8 mouse cellular contexts compared by ENCODE assay signal in the genomic region with DNA sequence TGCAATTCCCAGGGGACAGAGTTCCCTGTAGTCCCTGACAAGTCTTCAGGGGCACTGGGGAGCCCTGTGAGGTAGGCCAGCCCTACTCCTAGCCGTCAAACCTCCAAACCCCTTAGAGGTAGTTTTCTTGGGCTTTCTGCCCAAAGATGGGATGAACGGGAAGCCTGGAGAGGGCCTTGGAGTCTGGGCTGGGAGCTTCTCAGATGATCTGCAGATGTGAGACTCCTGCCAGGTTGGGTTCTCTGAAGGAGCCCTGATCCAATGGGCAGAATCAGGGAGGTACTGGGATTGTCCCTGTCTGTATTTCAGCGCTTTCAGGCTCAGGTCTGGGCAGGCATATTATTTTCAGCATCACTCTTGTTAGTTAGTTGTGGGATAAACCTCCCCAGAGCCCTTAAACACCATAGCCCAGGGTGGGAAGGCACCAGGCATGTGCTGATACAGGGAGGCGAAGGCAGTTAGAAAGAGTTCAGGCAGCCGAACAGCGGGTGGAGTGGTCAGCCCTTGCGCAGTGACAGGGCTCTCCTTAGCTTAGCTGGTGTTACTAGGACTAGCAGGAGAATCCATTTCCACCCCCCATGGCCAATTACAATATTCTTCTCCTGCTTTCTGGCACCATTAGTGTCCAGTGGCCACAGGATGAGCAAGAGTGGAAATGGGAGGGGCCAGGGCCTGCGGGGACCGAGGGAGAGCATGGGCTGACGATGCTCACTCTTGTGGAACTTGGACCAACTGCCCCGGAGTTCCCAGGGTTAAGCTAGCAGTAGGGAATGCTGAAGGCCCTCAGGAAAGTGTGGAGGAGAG. TPM values are rescaled to one million over a fixed set of nuclear protein-coding genes. Genes with fewer than 3 reads are reported as not detected.
DNase-seq lines count a peak whose midpoint lies in the region; ATAC-seq and TF ChIP-seq lines count a peak whose summit lies in the region.

No protein-coding gene starts in this region.

- peak overlapping the region; percentile 96 for H3K4me2 ChIP-seq in hindbrain, embryonic 15.5 days
- peak overlapping the region; percentile 79 for H3K4me2 ChIP-seq in liver, postnatal 0 days (ENCODE audit: low read depth, low read length)

- TF ChIP-seq POLR2A in embryonic fibroblast, embryonic 13.5 days (IDR thresholded peaks at IDR 0.05; ENCODE audit: low read depth, low read length): peak; percentile 54

- H3K9ac ChIP-seq in hindbrain, embryonic 15.5 days: no peak overlapping the region
- H3K9ac ChIP-seq in liver, postnatal 0 days (replicated peaks): no peak overlapping the region

- TF ChIP-seq CTCF in embryonic fibroblast, embryonic 13.5 days (IDR thresholded peaks at IDR 0.05; ENCODE audit: borderline replicate concordance, insufficient read depth, low read length): no peak
- no peak for TF ChIP-seq CTCF in liver, postnatal 0 days (IDR thresholded peaks at IDR 0.05; ENCODE audit: low read depth)
- no peak for TF ChIP-seq CTCF in left cerebral cortex, adult 2 months (IDR thresholded peaks at IDR 0.05)

- no peaks in the 10 kb centered on the region for H3K9me3 ChIP-seq in hindbrain, embryonic 15.5 days
- H3K9me3 ChIP-seq in liver, postnatal 0 days (ENCODE audit: low read length): no peaks in the 10 kb centered on the region

- peak; percentile 23 for DNase-seq in embryo, embryonic 9.5 days (ENCODE audit: extremely low spot score)
- DNase-seq in embryo, embryonic 10 days (ENCODE audit: low spot score): no peak
- no peak for DNase-seq in liver, postnatal 0 days
- DNase-seq in layer of hippocampus, adult 9-10 months (ENCODE audit: low spot score): no peak
- no peak for DNase-seq in left cerebral cortex, adult 2 months (ENCODE audit: extremely low spot score in 1 of 2, low spot score in 2 of 2)
- DNase-seq in layer of hippocampus, adult 11-12 months (ENCODE audit: low spot score): no peak

- intact Hi-C loops in left cerebral cortex, adult 2 months (cut with DNase I): loop anchor here (2.0 kb wide), 2 partner anchors 115 to 337 kb away; no protein-coding TSS in a partner anchor

- no peaks in the 10 kb centered on the region for H3K36me3 ChIP-seq in hindbrain, embryonic 15.5 days
- no peaks in the 10 kb centered on the region for H3K36me3 ChIP-seq in liver, postnatal 0 days (replicated peaks; ENCODE audit: insufficient read depth, low read length)

- peaks cover 18% of the 10 kb centered on the region for H3K4me1 ChIP-seq in embryonic fibroblast, embryonic 13.5 days (ENCODE audit: control insufficient read depth, insufficient read depth, low read length)
- peaks cover 20% of the 10 kb centered on the region for H3K4me1 ChIP-seq in hindbrain, embryonic 15.5 days (replicated peaks)
- no peaks in the 10 kb centered on the region; the same call in 1 of the 2 replicates for H3K4me1 ChIP-seq in liver, postnatal 0 days (ENCODE audit: insufficient read depth)

- H3K27me3 ChIP-seq in hindbrain, embryonic 15.5 days: peaks cover 21% of the 10 kb centered on the region
- peaks cover 40% of the 10 kb centered on the region for H3K27me3 ChIP-seq in liver, postnatal 0 days (ENCODE audit: insufficient read depth, low read length)

- 21% methylated on average over 11 of the region's 11 CpGs for WGBS in hindbrain, embryonic 15.5 days
- 26% methylated on average over 11 of the region's 11 CpGs for WGBS in liver, postnatal 0 days (ENCODE audit: insufficient replicate concordance)

- no peak for TF ChIP-seq EP300 in liver, postnatal 0 days (IDR thresholded peaks at IDR 0.05; ENCODE audit: low read depth)

- peak overlapping the region; percentile 93 for H3K27ac ChIP-seq in embryonic fibroblast, embryonic 13.5 days (ENCODE audit: insufficient read depth, low read length)
- H3K27ac ChIP-seq in hindbrain, embryonic 15.5 days (replicated peaks): no peak overlapping the region
- peak overlapping the region; percentile 12; the same call in 1 of the 2 replicates for H3K27ac ChIP-seq in liver, postnatal 0 days (ENCODE audit: low read depth)
- H3K27ac ChIP-seq in left cerebral cortex, adult 2 months: no peak overlapping the region

- no peak for ATAC-seq in hindbrain, embryonic 15.5 days (ENCODE audit: low FRiP score, low read depth)
- ATAC-seq in liver, postnatal 0 days: no peak

- peak overlapping the region; percentile 85 for H3K4me3 ChIP-seq in embryonic fibroblast, embryonic 13.5 days (ENCODE audit: insufficient read depth, low read length)
- peak overlapping the region; percentile 54 for H3K4me3 ChIP-seq in hindbrain, embryonic 15.5 days
- H3K4me3 ChIP-seq in liver, postnatal 0 days (ENCODE audit: low read depth, low read length): peak overlapping the region; percentile 55; the same call in 1 of the 2 replicates
- no peak overlapping the region for H3K4me3 ChIP-seq in left cerebral cortex, adult 2 months

RNA-seq across cellular contexts. Expression of gene Col5a1, which starts 1.4 kb away (rescaled TPM):
- polyA plus RNA-seq in embryonic fibroblast, embryonic 13.5 days (2011; ENCODE audit: insufficient read length, low read depth, missing spikeins): 997 and 1,013 TPM in 2 replicates
- polyA plus RNA-seq in hindbrain, embryonic 15.5 days (2015; fragmentation: Nextera tagmentation; extraction: Ambion mirVana): 12.0 and 12.7 TPM in 2 replicates
- polyA plus RNA-seq in liver, postnatal 0 days (2015; fragmentation: Nextera tagmentation; extraction: Ambion mirVana): 9.5 and 10.9 TPM in 2 replicates
- total RNA-seq in left cerebral cortex, adult 2 months (2021): 10 to 100 TPM in 1 of 2 experiments, 1 to 10 TPM in 1; 6.9 to 10.1 TPM

Comparison
In these comparisons a context has a peak if more than half of its experiments do, and no peak if none do; other contexts are left out.
1. H3K27ac ChIP-seq: peak in embryonic fibroblast, embryonic 13.5 days (single experiment) and liver, postnatal 0 days (single experiment); none in hindbrain, embryonic 15.5 days (single experiment) and left cerebral cortex, adult 2 months (single experiment).
2. RNA of gene Col5a1, which starts 1.4 kb away (polyA plus RNA-seq): 997 to 1,013 TPM in embryonic fibroblast, embryonic 13.5 days; 12.0 to 12.7 TPM in hindbrain, embryonic 15.5 days and 9.5 to 10.9 TPM in liver, postnatal 0 days; every median in the first group is over 10 times any median in the second.